Mouse (Mus musculus) limb, embryonic 14.5 days (tissue): Measurements from ENCODE around the gene Ilk. TPM values are rescaled to one million over a fixed set of nuclear protein-coding genes. Genes with fewer than 3 reads are reported as not detected.

Experiments
- ATAC-seq: fragments of 200-750 bp; cut with Nextera tagmentation; 2 replicates; pipeline ENCODE4 v1.8.0; 2017; ENCODE audit warnings: low read depth, moderate number of reproducible peaks, moderate TSS enrichment; ENCODE audit not compliant: low FRiP score
- DNase-seq: peaks from one replicate; pipeline ENCODE4 v3.0.0-alpha.2; 2015; ENCODE audit warnings: low spot score
- H3K27ac ChIP-seq: fragments of 300-500 bp; sonication (generic); replicated peaks from 2 replicates; pipeline ENCODE4 v1.5.1; 2014; ENCODE audit warnings: low read depth, mild to moderate bottlenecking, low read length, moderate library complexity, mixed read lengths
- H3K27me3 ChIP-seq: fragments of 300-500 bp; sonication (generic); 2 replicates; pipeline ENCODE4 v1.6.1; 2014; ENCODE audit warnings: low read length, mixed read lengths; ENCODE audit not compliant: control insufficient read depth, insufficient read depth
- H3K36me3 ChIP-seq: fragments of 300-500 bp; sonication (generic); 2 replicates; pipeline ENCODE4 v1.6.1; 2014; ENCODE audit warnings: mild to moderate bottlenecking, low read length, moderate library complexity, mixed read lengths; ENCODE audit not compliant: control insufficient read depth, insufficient read depth
- H3K4me1 ChIP-seq: fragments of 300-500 bp; sonication (generic); 2 replicates; pipeline ENCODE4 v1.6.1; 2014; ENCODE audit warnings: antibody characterized with exemption, low read length, mixed read lengths; ENCODE audit not compliant: control insufficient read depth, insufficient read depth
- H3K4me2 ChIP-seq: fragments of 300-500 bp; sonication (generic); replicated peaks from 2 replicates; pipeline ENCODE4 v1.6.1; 2014; ENCODE audit warnings: low read depth, mild to moderate bottlenecking, low read length, moderate library complexity; ENCODE audit not compliant: severe bottlenecking
- H3K4me3 ChIP-seq: fragments of 300-500 bp; sonication (generic); replicated peaks from 2 replicates; pipeline ENCODE4 v1.5.1; 2014; ENCODE audit warnings: low read length
- H3K9ac ChIP-seq: fragments of 300-500 bp; sonication (generic); 2 replicates; pipeline ENCODE4 v1.6.1; 2014; ENCODE audit warnings: mild to moderate bottlenecking, low read depth, low read length, moderate library complexity; ENCODE audit not compliant: severe bottlenecking
- H3K9me3 ChIP-seq: fragments of 300-500 bp; sonication (generic); 2 replicates; pipeline ENCODE4 v1.6.1; 2016; ENCODE audit warnings: low read length; ENCODE audit not compliant: control insufficient read depth
- POLR2A ChIP-seq: fragments of 200-500 bp; IDR thresholded peaks from 2 replicates; pipeline ENCODE4 v1.8.0; 2012; ENCODE audit warnings: inconsistent platforms, mild to moderate bottlenecking, moderate library complexity, borderline replicate concordance; ENCODE audit not compliant: insufficient read depth, insufficient read length; ENCODE audit errors: extremely low read depth
- WGBS: fragments of 180-500 bp; shearing (Covaris S2); extraction: QIAGEN DNeasy Blood & Tissue Kit; methylation state at CpG from one replicate; pipeline ENCODE4 v1.1.7; 2014; 5-methylcytosine and 5-hydroxymethylcytosine counted together
- polyA plus RNA-seq, 2 experiments: library from polyadenylated mRNA; depleted of rRNA in 1 of 2; stranded (reverse) in 1 of 2; unstranded in 1 of 2; fragments of >200 nt; fragmentation: Nextera tagmentation in 1 of 2; extraction: Ambion mirVana in 1 of 2; gene quantifications; 2 replicates each; pipeline versions ENCODE4 v1.2.1 to v1.2.3; 2012 to 2014

Ilk gene
- polyA plus RNA-seq, 2 experiments: 333 to 358 TPM

GRCm38 (mm10) chr7:105787285-105788140 lies 51.1 kb downstream of the Ilk start, which contains the start of gene Dchs1:
TSS of gene Dchs1 (minus strand) at chr7:105787654.
- peak within 1 kb of the TSS; percentile 99 for H3K9ac ChIP-seq
- WGBS: under 1% methylated on average over 23 of the region's 97 CpGs
- H3K4me1 ChIP-seq: peaks cover 19% of the 10 kb centered on the region
- DNase-seq: peak; percentile 44
- H3K27ac ChIP-seq: peak within 1 kb of the TSS; percentile 93
- H3K36me3 ChIP-seq: peaks cover 21% of the 10 kb centered on the region
- H3K4me3 ChIP-seq: peak within 1 kb of the TSS; percentile 98
- ATAC-seq: peak; percentile 78
- peak within 1 kb of the TSS; percentile 81 for H3K4me2 ChIP-seq
- peak; percentile 53; the same call in 1 of the 2 replicates for TF ChIP-seq POLR2A
- H3K27me3 ChIP-seq: no peaks in the 10 kb centered on the region
- H3K9me3 ChIP-seq: no peaks in the 10 kb centered on the region

- H3K4me1 ChIP-seq: peaks cover 5% of the 10 kb centered on the region
- no peaks in the 10 kb centered on the region for H3K9me3 ChIP-seq
- H3K4me2 ChIP-seq: no peak overlapping the region
- no peak overlapping the region for H3K9ac ChIP-seq
- ATAC-seq (no peak), DNase-seq (no peak)
- no peaks in the 10 kb centered on the region for H3K27me3 ChIP-seq
- H3K36me3 ChIP-seq: no peaks in the 10 kb centered on the region
- H3K27ac ChIP-seq: no peak overlapping the region
- no peak overlapping the region for H3K4me3 ChIP-seq
- WGBS: 73% methylated on average over 1 of the region's 1 CpGs
- TF ChIP-seq POLR2A: no peak
Measured at GRCm38 (mm10) chr7:105791147-105791546, 54.8 kb downstream of the Ilk start.

Other genes starting within 250 kb of the Ilk start
- 33.7 and 45.5 TPM in 2 replicates for gene Smpd1, start 182.2 kb upstream of the Ilk start, polyA plus RNA-seq (2012; rRNA removed)
- gene Smpd1, start 182.2 kb upstream of the Ilk start, polyA plus RNA-seq (2014; fragmentation: Nextera tagmentation; extraction: Ambion mirVana): 49.5 and 52.3 TPM in 2 replicates
- 55.1 and 80.3 TPM in 2 replicates for gene Apbb1, start 154.9 kb upstream of the Ilk start, polyA plus RNA-seq (2012; rRNA removed)
- 30.3 and 34.5 TPM in 2 replicates for gene Apbb1, start 154.9 kb upstream of the Ilk start, polyA plus RNA-seq (2014; fragmentation: Nextera tagmentation; extraction: Ambion mirVana)
- 0.96 and 1.1 TPM in 2 replicates for gene Hpx, start 136.5 kb upstream of the Ilk start, polyA plus RNA-seq (2012; rRNA removed)
- gene Hpx, start 136.5 kb upstream of the Ilk start, polyA plus RNA-seq (2014; fragmentation: Nextera tagmentation; extraction: Ambion mirVana): 0.26 TPM in 1 of 2 replicates, not detected in the other
- gene Trim3, start 103.0 kb upstream of the Ilk start, polyA plus RNA-seq (2012; rRNA removed): 68.3 and 77.4 TPM in 2 replicates
- gene Trim3, start 103.0 kb upstream of the Ilk start, polyA plus RNA-seq (2014; fragmentation: Nextera tagmentation; extraction: Ambion mirVana): 35.1 and 37.0 TPM in 2 replicates
- 136 and 176 TPM in 2 replicates for gene Timm10b, start 96.5 kb upstream of the Ilk start, polyA plus RNA-seq (2012; rRNA removed)
- 176 and 202 TPM in 2 replicates for gene Timm10b, start 96.5 kb upstream of the Ilk start, polyA plus RNA-seq (2014; fragmentation: Nextera tagmentation; extraction: Ambion mirVana)
- 181 and 182 TPM in 2 replicates for gene Arfip2, start 96.2 kb upstream of the Ilk start, polyA plus RNA-seq (2012; rRNA removed)
- gene Arfip2, start 96.2 kb upstream of the Ilk start, polyA plus RNA-seq (2014; fragmentation: Nextera tagmentation; extraction: Ambion mirVana): 106 and 110 TPM in 2 replicates
- gene Gm45799, start 96.0 kb upstream of the Ilk start, polyA plus RNA-seq (2012; rRNA removed): 173 and 186 TPM in 2 replicates
- gene Gm45799, start 96.0 kb upstream of the Ilk start, polyA plus RNA-seq (2014; fragmentation: Nextera tagmentation; extraction: Ambion mirVana): 37.8 and 40.4 TPM in 2 replicates
- gene Dnhd1, start 85.8 kb upstream of the Ilk start, polyA plus RNA-seq (2012; rRNA removed): 10.9 and 12.1 TPM in 2 replicates
- 1.4 and 1.8 TPM in 2 replicates for gene Dnhd1, start 85.8 kb upstream of the Ilk start, polyA plus RNA-seq (2014; fragmentation: Nextera tagmentation; extraction: Ambion mirVana)
- gene Rrp8, start 793 bp downstream of the Ilk start, polyA plus RNA-seq (2012; rRNA removed): 23.9 and 27.6 TPM in 2 replicates
- gene Rrp8, start 793 bp downstream of the Ilk start, polyA plus RNA-seq (2014; fragmentation: Nextera tagmentation; extraction: Ambion mirVana): 31.0 and 34.6 TPM in 2 replicates
- gene Taf10, start 7.8 kb downstream of the Ilk start, polyA plus RNA-seq (2012; rRNA removed): 251 and 282 TPM in 2 replicates
- gene Taf10, start 7.8 kb downstream of the Ilk start, polyA plus RNA-seq (2014; fragmentation: Nextera tagmentation; extraction: Ambion mirVana): 155 and 163 TPM in 2 replicates
- 58.5 and 79.8 TPM in 2 replicates for gene Tpp1, start 15.6 kb downstream of the Ilk start, polyA plus RNA-seq (2012; rRNA removed)
- 64.8 and 64.9 TPM in 2 replicates for gene Tpp1, start 15.6 kb downstream of the Ilk start, polyA plus RNA-seq (2014; fragmentation: Nextera tagmentation; extraction: Ambion mirVana)
- gene Dchs1, start 51.1 kb downstream of the Ilk start, polyA plus RNA-seq (2012; rRNA removed): 48.6 and 72.0 TPM in 2 replicates
- gene Dchs1, start 51.1 kb downstream of the Ilk start, polyA plus RNA-seq (2014; fragmentation: Nextera tagmentation; extraction: Ambion mirVana): 28.5 and 34.7 TPM in 2 replicates
- gene Mrpl17, start 74.5 kb downstream of the Ilk start, polyA plus RNA-seq (2012; rRNA removed): 247 and 307 TPM in 2 replicates
- gene Mrpl17, start 74.5 kb downstream of the Ilk start, polyA plus RNA-seq (2014; fragmentation: Nextera tagmentation; extraction: Ambion mirVana): 315 and 337 TPM in 2 replicates
- gene Gm4070, start 217.4 kb downstream of the Ilk start, polyA plus RNA-seq (2012; rRNA removed): 0.17 and 0.63 TPM in 2 replicates
- gene Gm4070, start 217.4 kb downstream of the Ilk start, polyA plus RNA-seq (2014; fragmentation: Nextera tagmentation; extraction: Ambion mirVana): 0.48 TPM in 1 of 2 replicates, not detected in the other